Mouse (Mus musculus) embryonic fibroblast, embryonic 13.5 days (primary cell): ENCODE results near the gene Susd5. TPM values are rescaled to one million over a fixed set of nuclear protein-coding genes. Genes with fewer than 3 reads are reported as not detected.

Experiments
- H3K27ac ChIP-seq: 2 replicates; pipeline ENCODE4 v1.5.1; 2012; ENCODE audit warnings: low read length, control low read depth, inconsistent platforms; ENCODE audit not compliant: insufficient read depth
- H3K4me1 ChIP-seq: 2 replicates; pipeline ENCODE4 v1.6.1; 2011; ENCODE audit warnings: low read length; ENCODE audit not compliant: control insufficient read depth, insufficient read depth
- H3K4me3 ChIP-seq: 2 replicates; pipeline ENCODE4 v1.5.1; 2011; ENCODE audit warnings: mild to moderate bottlenecking, control low read depth, low read length; ENCODE audit not compliant: insufficient read depth
- CTCF ChIP-seq: IDR thresholded peaks from 2 replicates; pipeline ENCODE4 v1.5.1; 2011; ENCODE audit warnings: mild to moderate bottlenecking, control low read depth, low read length, moderate library complexity, borderline replicate concordance; ENCODE audit not compliant: insufficient read depth
- POLR2A ChIP-seq: IDR thresholded peaks from 2 replicates; pipeline ENCODE4 v1.6.1; 2011; ENCODE audit warnings: low read depth, mild to moderate bottlenecking, control low read depth, low read length, moderate library complexity
- polyA plus RNA-seq: library from polyadenylated mRNA; stranded (reverse); fragments of >200 nt; gene quantifications from 2 replicates; pipeline ENCODE4 v1.2.4, GENCODE M21; 2011; ENCODE audit warnings: low read depth; ENCODE audit not compliant: missing spikeins, insufficient read length

Gene Susd5
- 0.12 and 0.51 TPM in 2 replicates for polyA plus RNA-seq

GRCm38 (mm10) chr9:114057090-114057796 lies at the start of gene Susd5:
Gene Susd5 (plus strand): TSS chr9:114057140.
- Histone ChIP-seq H3K4me3 (0 out of 2 replicates have a peak within 1 kb of the TSS, but pooled peaks have one; percentile 6), H3K4me1 (no peaks in the 10 kb centered on the region), H3K27ac (no peak within 1 kb of the TSS)
- TF ChIP-seq POLR2A (no peak), CTCF (no peak)

- no peaks in the 10 kb centered on the region for H3K4me1 ChIP-seq
- H3K27ac ChIP-seq = no peak overlapping the region
- TF ChIP-seq POLR2A = no peak
- no peak for TF ChIP-seq CTCF
- no peak overlapping the region for H3K4me3 ChIP-seq
These were observed 49.0 kb upstream of the Susd5 start for GRCm38 (mm10) chr9:114007850-114008350.

GRCm38 (mm10) chr9:114009526-114009925 lies 47.4 kb upstream of the Susd5 start:
- no peaks in the 10 kb centered on the region for H3K4me1 ChIP-seq
- no peak overlapping the region for H3K27ac ChIP-seq
- H3K4me3 ChIP-seq = no peak overlapping the region
- no peak for TF ChIP-seq CTCF
- TF ChIP-seq POLR2A = no peak

GRCm38 (mm10) chr9:114011203-114011602 lies 45.7 kb upstream of the Susd5 start:
- TF ChIP-seq POLR2A (no peak), CTCF (no peak)
- Histone ChIP-seq H3K4me1 (no peaks in the 10 kb centered on the region), H3K4me3 (no peak overlapping the region), H3K27ac (no peak overlapping the region)

GRCm38 (mm10) chr9:114014034-114014433 lies 42.9 kb upstream of the Susd5 start:
- TF ChIP-seq CTCF (no peak), POLR2A (no peak)
- no peak overlapping the region for H3K4me3 ChIP-seq
- H3K27ac ChIP-seq = no peak overlapping the region
- H3K4me1 ChIP-seq = 0 out of 2 replicates have a peak, but pooled peaks cover 4% of the 10 kb centered on the region

GRCm38 (mm10) chr9:114015724-114016123 lies 41.2 kb upstream of the Susd5 start:
- TF ChIP-seq POLR2A (no peak), CTCF (no peak)
- Histone ChIP-seq H3K4me1 (0 out of 2 replicates have a peak, but pooled peaks cover 4% of the 10 kb centered on the region), H3K4me3 (no peak overlapping the region), H3K27ac (no peak overlapping the region)

GRCm38 (mm10) chr9:114016402-114016801 lies 40.5 kb upstream of the Susd5 start:
- Histone ChIP-seq H3K4me1 (0 out of 2 replicates have a peak, but pooled peaks cover 4% of the 10 kb centered on the region), H3K27ac (no peak overlapping the region; the same call in 1 of the 2 replicates), H3K4me3 (no peak overlapping the region)
- TF ChIP-seq POLR2A (no peak), CTCF (no peak)

- Histone ChIP-seq H3K4me3 (no peak overlapping the region), H3K4me1 (0 out of 2 replicates have a peak, but pooled peaks cover 4% of the 10 kb centered on the region), H3K27ac (no peak overlapping the region)
- no peak for TF ChIP-seq CTCF
- no peak for TF ChIP-seq POLR2A
These were observed 37.8 kb upstream of the Susd5 start for GRCm38 (mm10) chr9:114019012-114019762.

GRCm38 (mm10) chr9:114022141-114022540 lies 34.8 kb upstream of the Susd5 start:
- H3K4me1 ChIP-seq = peaks cover 2% of the 10 kb centered on the region
- H3K4me3 ChIP-seq = no peak overlapping the region
- H3K27ac ChIP-seq = no peak overlapping the region
- TF ChIP-seq CTCF = no peak
- no peak for TF ChIP-seq POLR2A

- Histone ChIP-seq H3K4me1 (peaks cover 2% of the 10 kb centered on the region), H3K4me3 (peak overlapping the region; percentile 75), H3K27ac (no peak overlapping the region)
- TF ChIP-seq CTCF (no peak), POLR2A (no peak)
These were observed 31.8 kb upstream of the Susd5 start for GRCm38 (mm10) chr9:114025182-114025581.
